Mouse (Mus musculus): Measurements from ENCODE around the gene Cux1.

- no peak for TF ChIP-seq EP300 (IDR thresholded peaks at IDR 0.05; ENCODE audit: insufficient read depth, low read depth, low read length)
- TF ChIP-seq POLR2A (IDR thresholded peaks at IDR 0.05; ENCODE audit: insufficient read depth, low read depth, low read length), result no peak
- TF ChIP-seq CTCF (IDR thresholded peaks at IDR 0.05), result no peak
Measured at GRCm38 (mm10) chr5:136245541-136246451, 321.5 kb downstream of the Cux1 start.
